Mouse (Mus musculus): ENCODE measurements around the gene Aga. TPM values are rescaled to one million over a fixed set of nuclear protein-coding genes. Genes with fewer than 3 reads are reported as not detected.

The Aga gene
- polyA plus RNA-seq, 1 experiment: 37.3 TPM

GRCm38 (mm10) chr8:53562441-53563040 is 51.0 kb downstream of the Aga start:
- no peak overlapping the region for H3K4me2 ChIP-seq (ENCODE audit: low read depth)
- no peaks in the 10 kb centered on the region for H3K36me3 ChIP-seq (ENCODE audit: control insufficient read depth, insufficient read depth)
- H3K27me3 ChIP-seq (ENCODE audit: control insufficient read depth, insufficient read depth, insufficient read length): no peaks in the 10 kb centered on the region
- H3K79me2 ChIP-seq (ENCODE audit: control insufficient read depth, insufficient read depth): no peaks in the 10 kb centered on the region
- TF ChIP-seq MAX (IDR thresholded peaks at IDR 0.05; ENCODE audit: low read depth): no peak
- TF ChIP-seq POLR2AphosphoS2 (IDR thresholded peaks at IDR 0.05; ENCODE audit: insufficient read length, low read depth): no peak
- TF ChIP-seq USF1 (IDR thresholded peaks at IDR 0.05; ENCODE audit: low read depth): no peak
- TF ChIP-seq CEBPB (IDR thresholded peaks at IDR 0.05; ENCODE audit: insufficient read depth, poor library complexity, severe bottlenecking): no peak
- no peak for TF ChIP-seq MYOG (IDR thresholded peaks at IDR 0.05; ENCODE audit: control insufficient read depth in 1 of 3, insufficient read depth in 1 of 3, insufficient read length in 2 of 3, low read depth in 2 of 3)
- no peak for TF ChIP-seq POLR2A (IDR thresholded peaks at IDR 0.05; ENCODE audit: insufficient read length, low read depth)
- TF ChIP-seq REST (IDR thresholded peaks at IDR 0.05; ENCODE audit: insufficient read depth, insufficient read length): no peak
- no peak for TF ChIP-seq SRF (IDR thresholded peaks at IDR 0.05; ENCODE audit: control insufficient read depth, insufficient read length, low read depth)
- TF ChIP-seq E2F4 (IDR thresholded peaks at IDR 0.05; ENCODE audit: insufficient read depth): no peak
- H3ac ChIP-seq (ENCODE audit: control insufficient read depth, insufficient read length): no peak overlapping the region
- no peak overlapping the region for H3K4me3 ChIP-seq

GRCm38 (mm10) chr8:53566223-53566622 is 54.7 kb downstream of the Aga start:
- Histone ChIP-seq H3K27me3 (ENCODE audit: control insufficient read depth, insufficient read depth, insufficient read length) (no peaks in the 10 kb centered on the region), H3K36me3 (ENCODE audit: control insufficient read depth, insufficient read depth) (no peaks in the 10 kb centered on the region), H3ac (ENCODE audit: control insufficient read depth, insufficient read length) (no peak overlapping the region), H3K4me3 (no peak overlapping the region), H3K4me2 (ENCODE audit: low read depth) (no peak overlapping the region), H3K79me2 (ENCODE audit: control insufficient read depth, insufficient read depth) (no peaks in the 10 kb centered on the region)
- TF ChIP-seq POLR2A (IDR thresholded peaks at IDR 0.05; ENCODE audit: insufficient read length, low read depth) (no peak), MAX (IDR thresholded peaks at IDR 0.05; ENCODE audit: low read depth) (no peak), CEBPB (IDR thresholded peaks at IDR 0.05; ENCODE audit: insufficient read depth, poor library complexity, severe bottlenecking) (no peak), REST (IDR thresholded peaks at IDR 0.05; ENCODE audit: insufficient read depth, insufficient read length) (no peak), TCF3 (IDR thresholded peaks at IDR 0.05; ENCODE audit: insufficient read length, low read depth) (no peak), SRF (IDR thresholded peaks at IDR 0.05; ENCODE audit: control insufficient read depth, insufficient read length, low read depth) (no peak), POLR2AphosphoS2 (IDR thresholded peaks at IDR 0.05; ENCODE audit: insufficient read length, low read depth) (no peak), E2F4 (IDR thresholded peaks at IDR 0.05; ENCODE audit: insufficient read depth) (no peak), TCF12 (IDR thresholded peaks at IDR 0.05; ENCODE audit: insufficient read depth, poor library complexity, severe bottlenecking) (no peak), USF1 (IDR thresholded peaks at IDR 0.05; ENCODE audit: low read depth) (no peak), MYOG (IDR thresholded peaks at IDR 0.05; ENCODE audit: control insufficient read depth in 1 of 3, insufficient read depth in 1 of 3, insufficient read length in 2 of 3, low read depth in 2 of 3) (no peak), MYOD1 (IDR thresholded peaks at IDR 0.05; ENCODE audit: control insufficient read depth in 1 of 3, insufficient read length in 2 of 3, low read depth in 2 of 3) (no peak)

Other genes with a start within 250 kb of the Aga start
- gene Neil3, start 127.3 kb downstream of the Aga start, polyA plus RNA-seq (2012; fragmentation: generic; extraction: Trizol): 2.0 TPM

Measured in myocyte (in vitro differentiated cells).